Mouse (Mus musculus): Measurements from ENCODE around the gene Hemk1. TPM values are rescaled to one million over a fixed set of nuclear protein-coding genes. Genes with fewer than 3 reads are reported as not detected.

Hemk1 gene
- polyA plus RNA-seq, 1 experiment from 2014 or later: 2.6 TPM

GRCm38 (mm10) chr9:107357651-107358050, 19.5 kb upstream of the Hemk1 start:
- H3K4me3 ChIP-seq (ENCODE audit: inconsistent target): no peak overlapping the region
- H3K36me3 ChIP-seq (ENCODE audit: inconsistent target): no peaks in the 10 kb centered on the region
- no peak overlapping the region for H3K27ac ChIP-seq
- H3K79me2 ChIP-seq (ENCODE audit: inconsistent target): no peaks in the 10 kb centered on the region
- WGBS (ENCODE audit: missing documents): 27% methylated on average over 4 of the region's 5 CpGs

DNA sequence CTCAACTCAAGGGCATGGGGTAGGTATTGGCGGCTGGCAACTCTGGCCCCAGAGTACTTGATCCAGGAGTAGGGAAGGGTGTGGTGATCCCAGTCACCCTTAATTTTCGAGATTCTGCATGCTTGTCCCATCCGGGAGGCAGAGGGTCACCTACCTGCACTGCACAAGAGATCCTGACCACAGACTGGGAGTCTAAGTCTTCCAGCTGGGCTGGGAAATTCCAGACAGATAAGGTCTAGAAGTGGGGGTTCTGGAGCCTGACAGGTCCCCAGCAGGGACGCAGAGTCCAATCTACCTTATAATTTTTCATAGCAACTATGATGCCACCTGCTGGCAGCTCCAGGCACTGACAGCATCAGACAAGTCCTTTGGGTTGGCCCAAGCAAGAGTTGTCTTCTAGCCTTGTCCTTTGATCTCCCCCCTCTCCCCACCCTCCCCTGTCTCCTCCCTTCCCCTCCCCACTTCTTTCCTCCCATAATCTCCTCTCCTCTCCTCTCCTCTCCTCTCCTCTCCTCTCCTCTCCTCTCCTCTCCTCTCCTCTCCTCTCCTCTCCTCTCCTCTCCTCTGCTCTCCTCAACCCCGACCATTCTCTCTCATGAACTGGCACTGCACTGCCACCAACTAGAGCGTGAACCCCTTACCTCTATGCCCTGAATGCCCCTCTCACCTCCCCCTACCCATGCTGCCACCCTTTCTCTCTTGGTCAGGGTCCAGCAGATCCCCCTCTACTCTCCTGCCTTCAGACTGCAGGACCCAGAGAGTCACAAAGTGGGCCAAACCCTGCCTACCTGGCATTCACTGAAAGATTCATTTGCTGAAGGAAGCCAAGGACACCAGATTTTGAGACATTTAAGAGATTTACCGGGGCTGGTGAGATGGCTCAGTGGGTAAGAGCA, 18.0 kb upstream of the Hemk1 start:
- no peaks in the 10 kb centered on the region for H3K36me3 ChIP-seq (ENCODE audit: inconsistent target)
- no peak overlapping the region for H3K27ac ChIP-seq
- 49% methylated on average over 6 of the region's 7 CpGs for WGBS (ENCODE audit: missing documents)
- H3K79me2 ChIP-seq (ENCODE audit: inconsistent target): no peaks in the 10 kb centered on the region
- no peak overlapping the region for H3K4me3 ChIP-seq (ENCODE audit: inconsistent target)

DNA sequence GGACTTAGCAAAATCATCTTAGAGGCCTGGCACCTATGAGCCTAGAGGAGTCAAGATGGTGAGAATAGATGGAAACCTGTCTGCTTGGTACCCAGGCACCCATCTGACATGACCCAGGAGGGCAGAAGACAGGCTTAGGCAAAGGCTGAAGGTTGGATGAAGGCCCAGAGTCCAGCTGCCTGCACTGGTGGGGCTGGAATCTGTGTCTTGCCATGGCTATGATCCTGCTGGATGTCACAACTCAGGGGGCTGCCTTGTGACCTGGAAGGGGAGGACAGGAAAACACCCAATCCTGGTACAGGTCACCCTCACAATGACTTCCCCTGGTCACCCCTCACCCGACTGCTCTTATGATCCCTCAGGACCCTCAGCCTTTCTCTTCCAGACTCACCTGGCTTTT, 16.7 kb upstream of the Hemk1 start:
- Histone ChIP-seq H3K36me3 (ENCODE audit: inconsistent target) (no peaks in the 10 kb centered on the region), H3K4me3 (ENCODE audit: inconsistent target) (no peak overlapping the region), H3K27ac (no peak overlapping the region), H3K79me2 (ENCODE audit: inconsistent target) (no peaks in the 10 kb centered on the region)
- WGBS (ENCODE audit: missing documents): 75% methylated on average over 1 of the region's 1 CpGs

DNA sequence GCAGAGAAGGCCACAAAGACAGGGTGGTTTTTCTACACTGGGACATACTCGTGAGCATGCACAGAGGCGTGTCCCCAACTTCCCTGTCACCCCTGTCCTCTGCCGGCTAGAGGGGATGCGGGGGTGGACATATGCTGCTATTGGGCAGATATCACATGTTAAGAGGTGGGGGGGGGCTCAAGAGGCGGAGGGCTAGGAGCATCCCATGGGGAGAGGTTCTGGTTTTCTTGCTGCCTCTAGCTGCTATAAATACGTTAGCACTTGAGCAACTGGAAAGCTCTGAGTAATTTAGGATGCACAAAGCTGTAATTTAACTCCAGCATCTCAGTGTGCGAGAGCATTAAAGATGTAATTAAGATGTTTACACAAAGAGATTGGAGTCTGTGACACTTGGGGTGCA, 11.2 kb upstream of the Hemk1 start:
- H3K79me2 ChIP-seq (ENCODE audit: inconsistent target): no peaks in the 10 kb centered on the region
- H3K27ac ChIP-seq: no peak overlapping the region
- no peaks in the 10 kb centered on the region for H3K36me3 ChIP-seq (ENCODE audit: inconsistent target)
- H3K4me3 ChIP-seq (ENCODE audit: inconsistent target): no peak overlapping the region
- WGBS (ENCODE audit: missing documents): 77% methylated on average over 7 of the region's 7 CpGs

GRCm38 (mm10) chr9:107347586-107348183, 9.5 kb upstream of the Hemk1 start:
- Histone ChIP-seq H3K79me2 (ENCODE audit: inconsistent target) (no peaks in the 10 kb centered on the region), H3K36me3 (ENCODE audit: inconsistent target) (no peaks in the 10 kb centered on the region), H3K4me3 (ENCODE audit: inconsistent target) (no peak overlapping the region), H3K27ac (no peak overlapping the region)
- WGBS (ENCODE audit: missing documents): 81% methylated on average over 9 of the region's 9 CpGs

- H3K79me2 ChIP-seq (ENCODE audit: inconsistent target): no peaks in the 10 kb centered on the region
- H3K36me3 ChIP-seq (ENCODE audit: inconsistent target): no peaks in the 10 kb centered on the region
- 95% methylated on average over 8 of the region's 8 CpGs for WGBS (ENCODE audit: missing documents)
Measured at GRCm38 (mm10) chr9:107346081-107346480, 7.9 kb upstream of the Hemk1 start.

GRCm38 (mm10) chr9:107344027-107344426, 5.9 kb upstream of the Hemk1 start:
- WGBS (ENCODE audit: missing documents): 83% methylated on average over 6 of the region's 6 CpGs
- Histone ChIP-seq H3K36me3 (ENCODE audit: inconsistent target) (no peaks in the 10 kb centered on the region), H3K4me3 (ENCODE audit: inconsistent target) (no peak overlapping the region), H3K27ac (no peak overlapping the region), H3K79me2 (ENCODE audit: inconsistent target) (no peaks in the 10 kb centered on the region)

More at GRCm38 (mm10) chr9:107346081-107346480, 7.9 kb upstream of the Hemk1 start:
- H3K27ac ChIP-seq: no peak overlapping the region
- no peak overlapping the region for H3K4me3 ChIP-seq (ENCODE audit: inconsistent target)

DNA sequence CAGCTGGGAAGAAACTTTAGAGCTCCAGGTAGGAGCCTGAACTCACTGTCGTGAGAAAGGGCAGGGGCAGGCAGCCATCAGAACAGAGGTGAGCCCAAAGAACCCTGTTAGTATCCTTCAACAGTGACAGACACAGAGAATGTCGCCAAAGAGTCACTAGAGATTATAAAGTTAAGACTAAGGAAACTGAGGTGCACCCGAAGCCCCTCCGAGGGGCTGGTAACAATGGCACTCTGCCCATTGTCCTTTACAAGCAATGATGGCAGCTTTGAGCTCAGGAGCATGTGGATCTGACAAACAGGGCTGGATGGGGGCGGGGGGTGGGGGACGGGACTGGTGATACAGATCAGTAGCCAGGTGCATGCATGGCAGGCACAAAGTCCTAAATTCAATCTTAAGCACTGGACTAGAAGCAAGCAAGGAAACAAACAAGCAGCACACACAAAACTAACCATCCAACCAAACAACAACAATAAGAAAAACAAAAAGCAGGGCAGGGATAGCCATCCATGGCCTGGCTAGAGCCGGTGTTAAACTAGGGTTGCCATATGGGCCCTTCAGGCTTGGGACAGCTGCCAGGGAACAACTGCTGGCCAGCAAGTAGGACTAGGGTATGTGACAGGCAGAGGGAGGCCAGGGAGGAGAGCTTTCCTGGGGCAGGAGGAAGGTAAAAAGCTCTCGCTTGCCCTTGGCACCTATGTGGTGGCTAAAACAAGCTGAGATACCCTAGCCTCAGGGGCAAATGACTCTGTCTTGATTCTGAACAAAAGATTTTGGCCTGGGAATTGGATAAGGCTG, 5.2 kb upstream of the Hemk1 start:
- 94% methylated on average over 8 of the region's 8 CpGs for WGBS (ENCODE audit: missing documents)
- Histone ChIP-seq H3K4me3 (ENCODE audit: inconsistent target) (no peak overlapping the region), H3K79me2 (ENCODE audit: inconsistent target) (no peaks in the 10 kb centered on the region), H3K36me3 (ENCODE audit: inconsistent target) (no peaks in the 10 kb centered on the region), H3K27ac (no peak overlapping the region)

- 92% methylated on average over 11 of the region's 11 CpGs for WGBS (ENCODE audit: missing documents)
- Histone ChIP-seq H3K36me3 (ENCODE audit: inconsistent target) (no peaks in the 10 kb centered on the region), H3K27ac (no peak overlapping the region), H3K79me2 (ENCODE audit: inconsistent target) (no peaks in the 10 kb centered on the region), H3K4me3 (ENCODE audit: inconsistent target) (no peak overlapping the region)
Measured at GRCm38 (mm10) chr9:107342201-107342709, 4.1 kb upstream of the Hemk1 start.

DNA sequence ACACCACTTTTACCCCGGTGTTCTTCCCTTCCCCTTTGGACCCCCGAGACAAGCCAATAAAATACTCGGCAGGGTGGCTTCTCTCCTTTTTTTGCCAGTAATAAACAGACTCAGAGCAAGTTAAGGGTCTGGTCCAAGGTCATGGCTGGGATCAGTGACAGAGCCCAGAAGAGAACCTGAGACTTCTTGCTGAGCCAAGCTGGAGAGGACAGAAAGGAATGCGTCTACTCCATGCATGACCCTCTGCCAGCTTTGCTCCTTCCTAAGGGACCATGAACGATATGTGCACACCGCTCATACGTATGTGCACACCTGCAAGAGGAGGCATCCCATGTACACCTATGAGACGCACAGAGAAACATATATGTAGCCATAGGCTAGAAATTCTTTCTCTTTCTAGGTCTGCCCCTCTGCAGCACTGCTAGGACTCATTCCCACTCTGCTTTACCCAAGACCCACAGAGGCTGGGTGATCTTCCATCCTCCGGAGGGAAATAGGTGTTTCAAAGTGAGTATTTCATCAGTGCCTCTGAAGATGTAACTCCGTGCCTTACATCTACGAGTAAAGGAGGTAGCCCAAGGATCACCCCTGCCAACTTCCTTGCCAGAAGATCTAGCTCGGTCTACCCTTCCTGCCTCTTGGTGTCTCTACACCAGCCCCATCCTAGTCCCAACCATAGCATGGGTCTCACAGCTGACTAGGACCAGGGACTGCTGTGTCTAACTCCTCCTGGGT, 2.9 kb upstream of the Hemk1 start:
- Histone ChIP-seq H3K36me3 (ENCODE audit: inconsistent target) (no peaks in the 10 kb centered on the region), H3K79me2 (ENCODE audit: inconsistent target) (no peaks in the 10 kb centered on the region), H3K27ac (no peak overlapping the region), H3K4me3 (ENCODE audit: inconsistent target) (peak overlapping the region; percentile 24; the same call in 1 of the 2 replicates)
- WGBS (ENCODE audit: missing documents): 61% methylated on average over 12 of the region's 12 CpGs

- no peak within 1 kb of the TSS for H3K27ac ChIP-seq
- WGBS (ENCODE audit: missing documents): under 1% methylated on average over 29 of the region's 34 CpGs
- H3K79me2 ChIP-seq (ENCODE audit: inconsistent target): no peaks in the 10 kb centered on the region
- peak within 1 kb of the TSS; percentile 24; the same call in 1 of the 2 replicates for H3K4me3 ChIP-seq (ENCODE audit: inconsistent target)
- no peaks in the 10 kb centered on the region for H3K36me3 ChIP-seq (ENCODE audit: inconsistent target)
Measured at GRCm38 (mm10) chr9:107340267-107340859, 2.2 kb upstream of the Hemk1 start, which contains the start of gene 6430571L13Rik. TSS of gene 6430571L13Rik (plus strand) at chr9:107340602.

- Histone ChIP-seq H3K36me3 (ENCODE audit: inconsistent target) (no peaks in the 10 kb centered on the region), H3K27ac (no peak overlapping the region), H3K79me2 (ENCODE audit: inconsistent target) (no peaks in the 10 kb centered on the region), H3K4me3 (ENCODE audit: inconsistent target) (no peak overlapping the region)
- WGBS (ENCODE audit: missing documents): 93% methylated on average over 6 of the region's 6 CpGs
Measured at GRCm38 (mm10) chr9:107336386-107336785, 1.8 kb downstream of the Hemk1 start.

GRCm38 (mm10) chr9:107335909-107336308, 2.2 kb downstream of the Hemk1 start:
- Histone ChIP-seq H3K79me2 (ENCODE audit: inconsistent target) (no peaks in the 10 kb centered on the region), H3K27ac (no peak overlapping the region), H3K36me3 (ENCODE audit: inconsistent target) (no peaks in the 10 kb centered on the region), H3K4me3 (ENCODE audit: inconsistent target) (no peak overlapping the region)
- WGBS (ENCODE audit: missing documents): 7% methylated on average over 5 of the region's 5 CpGs

DNA sequence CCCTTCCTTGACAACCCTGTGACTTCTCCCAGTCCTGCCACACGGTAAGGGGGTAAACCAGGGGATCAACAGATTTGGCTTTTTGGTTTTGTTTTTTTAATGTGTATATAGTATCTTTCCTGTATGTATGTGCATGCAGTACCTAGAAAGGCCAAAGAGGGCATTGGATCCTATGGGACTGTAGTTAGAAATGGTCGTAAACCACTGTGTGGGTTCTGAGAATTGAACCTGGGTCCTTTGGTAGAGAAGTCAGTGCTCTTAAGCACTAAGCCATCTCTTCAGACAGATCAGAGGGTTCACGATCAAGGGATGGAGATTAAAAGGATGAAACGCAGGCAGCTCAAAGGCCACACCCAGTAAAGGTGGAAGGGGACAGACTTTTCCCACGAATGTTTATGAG, 3.1 kb downstream of the Hemk1 start:
- 93% methylated on average over 5 of the region's 5 CpGs for WGBS (ENCODE audit: missing documents)
- Histone ChIP-seq H3K36me3 (ENCODE audit: inconsistent target) (no peaks in the 10 kb centered on the region), H3K4me3 (ENCODE audit: inconsistent target) (no peak overlapping the region), H3K79me2 (ENCODE audit: inconsistent target) (no peaks in the 10 kb centered on the region), H3K27ac (no peak overlapping the region)

Data from macrophage (primary cell).